Mouse (Mus musculus) A20 (cell line): ENCODE results near the gene Ocln.
"Not testable (repeated sequence)": the region's sequence is repeated elsewhere in the genome, so short reads cannot be mapped to it uniquely, and the experiment has no call there.

ENCODE experiments used
- DNase-seq: peaks from one replicate; pipeline ENCODE4 v3.0.0-alpha.2; 2011; ENCODE audit warnings: low read depth, low spot score

The Ocln gene

DNA sequence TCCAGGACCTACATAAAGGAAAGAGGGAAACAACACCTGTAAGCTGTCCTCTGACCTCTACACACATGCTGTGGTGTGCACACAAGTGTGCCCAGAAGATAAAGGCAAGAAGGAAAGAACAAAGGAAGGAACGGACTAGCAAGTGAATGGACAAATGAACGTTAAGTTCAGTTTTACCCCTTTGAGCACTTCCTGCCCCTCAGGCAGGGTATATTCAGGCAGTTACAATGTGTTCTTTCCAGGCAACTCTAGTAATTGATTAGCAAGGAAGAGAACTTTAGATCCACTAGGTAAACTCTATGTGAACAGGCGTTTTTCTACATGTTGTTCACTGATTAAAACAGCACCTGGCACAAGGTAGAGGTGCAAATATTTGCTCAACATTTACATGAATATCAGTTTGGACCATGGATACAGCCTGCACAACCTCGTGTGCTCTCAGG, 8.3 kb downstream of the Ocln start:
- DNase-seq = no peak

DNA sequence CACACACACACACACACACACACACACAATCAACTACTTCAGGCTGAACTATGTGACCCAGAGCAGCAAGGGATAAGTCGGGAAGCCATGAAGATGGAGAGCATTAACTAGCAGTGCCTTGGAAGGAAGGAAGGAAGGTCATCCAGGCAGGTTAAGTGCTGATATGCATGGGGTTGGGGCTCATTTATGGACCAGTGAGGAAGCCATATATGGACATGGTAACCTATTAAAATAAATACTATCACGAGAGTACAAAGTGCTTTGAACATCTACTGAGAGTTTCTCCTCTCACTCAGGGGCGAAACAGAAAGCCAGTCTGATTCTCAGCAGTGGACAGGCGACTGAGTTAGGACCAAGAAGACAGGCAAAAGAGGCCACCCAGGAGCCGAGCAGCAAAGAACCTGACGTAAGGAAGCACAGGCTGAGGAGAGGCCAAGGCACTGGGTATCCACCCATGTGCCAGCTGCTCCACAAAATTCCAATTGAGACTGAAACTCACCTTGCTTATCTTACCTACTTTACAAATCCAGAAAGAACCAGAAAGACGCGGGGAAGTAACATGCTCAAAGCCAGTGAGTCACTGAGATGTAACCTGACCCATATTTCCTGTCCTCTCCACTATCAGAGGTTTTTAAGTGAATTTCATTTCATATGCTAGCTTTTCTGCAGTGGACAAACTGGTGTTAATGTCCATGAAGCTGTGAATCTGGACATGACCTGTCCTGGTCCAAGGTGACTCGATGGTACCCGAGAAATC, 9.3 kb downstream of the Ocln start:
- no peak for DNase-seq

DNA sequence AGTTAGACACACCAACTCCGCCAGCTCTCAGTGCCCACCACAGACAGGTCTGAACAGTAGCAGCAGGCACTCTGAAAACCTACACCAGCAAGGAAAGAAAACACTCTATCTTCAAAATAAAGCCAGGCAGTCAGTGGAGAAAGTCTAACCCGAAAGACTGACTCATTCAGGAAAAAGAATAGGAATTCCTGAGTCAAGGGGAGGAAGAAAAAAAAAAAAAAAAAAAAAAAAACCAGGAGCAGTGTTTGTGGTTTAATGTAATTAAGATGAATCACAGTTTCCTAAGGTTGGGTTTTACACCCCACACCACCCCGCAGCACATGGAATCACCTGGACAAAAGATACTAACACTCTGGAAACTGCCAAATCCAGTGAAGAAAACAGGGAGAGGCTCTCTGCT, 16.4 kb downstream of the Ocln start:
- no peak for DNase-seq

DNA sequence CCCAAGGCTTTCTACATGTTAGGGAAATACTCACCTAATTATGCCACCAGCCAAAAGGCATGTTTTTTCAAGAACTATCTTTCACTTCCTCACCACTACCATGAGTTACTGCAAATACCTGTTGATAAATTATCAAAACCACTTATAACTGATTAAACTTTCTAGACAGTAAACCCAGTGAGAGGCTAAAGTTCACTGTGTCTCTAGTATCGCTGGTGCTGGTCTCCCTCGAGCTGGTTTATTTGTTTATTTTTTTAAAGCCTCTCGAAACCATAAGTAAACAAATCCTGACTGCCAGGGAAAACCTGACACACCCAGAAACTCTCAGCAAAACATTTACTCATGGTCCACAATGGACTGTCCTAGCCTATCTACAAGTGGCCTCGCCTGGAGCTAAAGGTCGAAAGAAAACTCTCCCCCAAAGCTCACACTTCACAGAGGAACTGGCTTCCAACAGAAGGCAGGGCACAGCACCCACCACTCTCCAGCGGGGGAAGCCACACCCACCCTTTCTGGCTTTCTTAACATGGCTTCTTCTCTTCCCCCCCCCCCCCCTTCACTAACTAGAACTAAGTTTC, 19.6 kb downstream of the Ocln start:
- DNase-seq = peak; percentile 28

DNA sequence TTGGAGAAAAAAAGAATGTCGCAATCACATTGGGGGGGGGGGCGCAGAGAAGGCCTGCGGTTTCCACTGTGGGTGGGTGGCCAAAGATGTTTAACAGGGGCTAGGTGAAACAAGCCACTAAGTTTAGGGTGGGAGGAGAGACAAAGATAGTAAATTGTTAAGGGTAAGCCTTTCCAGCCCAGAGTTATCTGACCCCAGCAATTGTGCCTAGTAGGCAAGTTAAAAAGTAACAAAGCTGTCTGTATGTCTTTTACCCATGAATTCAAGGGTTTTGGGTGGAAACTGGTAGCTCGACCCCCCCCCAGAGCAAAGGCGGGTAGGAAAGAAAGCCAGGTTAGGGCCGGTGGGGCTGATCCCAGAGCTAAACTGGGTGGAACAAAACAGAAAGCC, 25.9 kb downstream of the Ocln start:
- DNase-seq = no peak

DNA sequence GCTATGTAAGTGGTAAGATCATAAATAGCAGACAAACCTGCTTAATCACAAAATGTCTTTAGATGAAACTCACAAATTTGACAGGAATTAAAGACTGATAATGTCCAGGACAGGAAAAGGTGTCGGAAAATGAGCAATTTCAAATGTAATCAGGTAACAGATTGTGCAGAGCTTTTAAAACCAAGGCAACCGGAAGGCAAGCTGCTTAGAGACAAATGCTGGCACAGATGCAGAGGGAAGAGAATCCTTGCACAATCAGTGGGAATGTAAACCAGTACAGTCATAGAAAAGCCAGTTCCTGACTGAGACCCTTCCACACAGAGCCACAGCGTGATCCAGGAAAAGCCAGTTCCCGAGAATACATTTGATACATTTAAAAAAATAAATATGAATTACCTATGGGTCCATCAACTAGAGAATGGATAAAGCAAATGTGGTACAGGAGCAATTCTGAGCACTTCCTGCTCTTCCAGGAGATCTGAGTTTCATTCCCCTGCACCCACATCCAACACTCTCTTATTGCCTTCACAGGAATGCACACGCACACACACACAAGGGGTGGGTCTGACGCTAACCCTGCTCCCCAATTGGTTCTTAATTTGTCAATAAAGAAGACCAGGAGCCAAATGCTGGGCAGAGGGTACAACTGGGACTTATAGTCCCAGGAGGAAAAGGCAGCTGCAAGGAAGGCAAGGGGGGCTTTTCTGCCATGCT, 26.4 kb downstream of the Ocln start:
- no peak for DNase-seq

DNA sequence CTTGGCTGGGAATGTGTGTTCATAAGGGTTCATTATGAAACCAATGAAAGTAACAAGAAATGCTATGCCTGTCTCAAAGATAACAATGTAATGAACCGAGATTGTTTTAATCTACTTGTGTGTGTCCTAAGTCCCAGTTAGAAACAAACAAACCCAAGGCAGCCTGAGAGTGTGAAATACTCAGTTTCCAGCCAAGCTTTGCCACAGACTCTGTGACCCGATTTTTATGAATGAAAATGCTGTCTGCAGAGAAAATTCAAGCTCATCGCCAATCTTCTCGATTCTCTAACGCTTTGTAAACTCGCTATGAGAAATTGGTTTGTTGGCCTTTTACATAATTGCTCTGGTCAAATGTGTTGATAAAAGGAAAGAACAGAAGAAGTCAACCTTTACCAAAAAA, 27.6 kb downstream of the Ocln start:
- DNase-seq = no peak

DNA sequence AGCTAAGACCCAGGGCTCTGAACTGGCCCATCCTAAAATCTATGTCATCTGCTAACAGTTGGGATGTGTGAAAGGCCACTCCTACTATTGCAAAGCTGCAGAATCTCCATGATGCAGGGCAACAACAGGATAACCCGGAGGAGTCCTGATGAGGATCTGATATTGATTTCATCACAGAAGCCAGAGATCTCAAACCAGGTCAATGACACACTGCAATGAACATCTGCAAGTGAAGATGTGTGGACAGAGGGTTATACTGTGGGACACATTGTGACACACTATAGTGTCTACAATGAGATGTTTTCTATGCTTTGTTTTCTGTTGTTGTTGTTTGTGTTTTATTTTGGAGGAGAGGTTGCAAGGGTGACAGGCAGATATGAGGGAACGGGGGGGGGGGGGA, 28.8 kb downstream of the Ocln start:
- DNase-seq = no peak

DNA sequence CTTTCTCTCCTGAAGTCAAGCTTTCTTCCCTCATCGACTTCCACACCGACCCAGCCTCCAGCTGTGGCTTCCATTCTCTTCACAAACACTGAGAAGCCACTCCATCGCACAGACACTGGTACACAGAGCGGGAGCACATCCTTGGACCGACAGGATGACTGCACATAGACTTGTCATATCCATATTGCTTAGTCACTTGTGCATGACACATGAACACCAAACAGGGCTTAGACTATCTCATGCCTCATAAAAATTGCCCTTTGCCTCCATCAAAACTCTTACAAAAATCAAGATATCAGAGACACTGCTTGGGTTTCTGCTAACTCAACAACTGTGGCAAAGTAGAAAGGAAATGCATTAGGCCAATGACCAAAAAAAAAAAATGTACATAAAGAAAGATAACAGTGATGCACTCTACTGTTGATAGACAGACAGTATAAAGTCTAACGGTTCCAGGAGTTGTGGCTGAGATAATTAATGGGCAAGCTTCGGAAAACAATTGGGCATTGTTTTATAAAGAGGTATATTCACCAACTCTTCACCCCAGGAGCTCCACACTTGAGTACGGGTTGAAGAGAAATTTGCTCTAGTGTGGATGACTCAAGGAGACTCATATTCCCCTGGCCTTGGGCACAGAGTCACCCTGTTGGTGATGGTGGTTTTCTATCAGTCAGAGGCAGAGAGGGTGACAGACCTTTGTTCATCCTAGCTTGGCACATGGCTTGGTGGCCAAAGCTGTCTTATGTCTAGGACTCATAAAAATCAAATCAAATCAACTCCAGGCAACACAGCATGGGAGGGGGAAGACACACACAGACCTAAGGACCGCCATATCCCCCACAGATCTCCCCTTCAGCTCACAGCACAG, 30.6 kb downstream of the Ocln start:
- DNase-seq = no peak

DNA sequence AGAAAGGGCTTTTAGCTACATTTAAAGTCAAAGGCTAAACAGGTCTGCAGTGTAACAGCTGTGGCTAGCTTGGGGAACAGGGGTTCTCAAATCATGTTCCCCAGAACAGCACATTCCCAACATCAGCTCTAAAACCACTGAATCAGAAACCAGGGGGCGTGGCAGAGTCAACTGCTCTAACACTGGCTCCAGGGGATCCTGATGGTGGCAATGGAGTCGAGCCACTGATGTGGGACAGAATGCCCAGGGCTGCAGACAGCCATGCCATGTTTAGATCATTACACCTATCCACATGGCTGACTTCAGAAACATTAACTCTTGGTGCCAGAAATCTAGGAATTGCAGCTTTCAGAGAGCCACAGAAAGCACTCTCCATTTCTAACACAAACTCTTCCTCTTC, 33.4 kb downstream of the Ocln start:
- DNase-seq = no peak

DNA sequence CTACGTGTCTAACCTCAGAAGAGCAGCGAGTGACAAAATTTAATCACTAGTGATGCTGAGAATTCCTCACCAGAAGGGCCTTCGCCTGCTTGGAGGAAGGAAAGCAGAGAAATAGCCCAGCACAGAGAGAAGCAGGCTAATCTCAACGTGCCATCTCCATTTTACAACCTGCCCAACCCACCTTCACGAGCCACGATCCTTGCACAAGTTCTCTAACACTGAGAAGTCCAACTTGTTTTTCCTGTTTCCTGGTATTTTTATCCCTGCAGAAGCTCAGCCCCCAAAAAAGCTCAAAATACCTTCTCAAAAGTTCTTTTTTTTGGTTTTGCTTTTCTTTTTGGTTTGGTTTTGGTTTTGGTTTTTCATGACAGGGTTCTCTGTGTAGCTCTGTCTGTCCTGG, 34.3 kb downstream of the Ocln start:
- no peak for DNase-seq

DNA sequence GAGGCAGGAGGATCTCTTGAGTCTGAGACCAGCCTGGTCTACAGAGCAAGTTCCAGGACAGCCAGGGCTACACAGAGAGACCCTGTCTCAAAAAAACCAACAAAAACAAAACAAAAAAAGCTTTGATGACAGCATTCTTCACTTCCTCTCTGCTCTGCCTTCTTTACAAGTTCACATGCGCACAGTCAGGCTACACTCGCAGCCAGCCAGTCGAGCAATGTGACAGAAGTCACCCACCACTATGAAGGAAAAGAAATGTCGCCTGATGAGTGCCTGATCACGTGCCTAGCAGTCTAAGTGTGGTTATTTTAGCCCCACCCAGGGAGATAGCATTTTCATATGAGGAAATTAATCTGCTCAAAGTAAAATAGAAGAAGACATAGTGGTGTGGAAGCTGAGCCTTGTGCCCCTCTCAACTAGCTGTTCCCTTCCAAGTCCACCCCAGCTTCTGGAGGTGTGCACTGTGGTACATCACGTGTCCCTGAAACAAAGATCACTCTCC, 34.8 kb downstream of the Ocln start:
- DNase-seq = no peak

DNA sequence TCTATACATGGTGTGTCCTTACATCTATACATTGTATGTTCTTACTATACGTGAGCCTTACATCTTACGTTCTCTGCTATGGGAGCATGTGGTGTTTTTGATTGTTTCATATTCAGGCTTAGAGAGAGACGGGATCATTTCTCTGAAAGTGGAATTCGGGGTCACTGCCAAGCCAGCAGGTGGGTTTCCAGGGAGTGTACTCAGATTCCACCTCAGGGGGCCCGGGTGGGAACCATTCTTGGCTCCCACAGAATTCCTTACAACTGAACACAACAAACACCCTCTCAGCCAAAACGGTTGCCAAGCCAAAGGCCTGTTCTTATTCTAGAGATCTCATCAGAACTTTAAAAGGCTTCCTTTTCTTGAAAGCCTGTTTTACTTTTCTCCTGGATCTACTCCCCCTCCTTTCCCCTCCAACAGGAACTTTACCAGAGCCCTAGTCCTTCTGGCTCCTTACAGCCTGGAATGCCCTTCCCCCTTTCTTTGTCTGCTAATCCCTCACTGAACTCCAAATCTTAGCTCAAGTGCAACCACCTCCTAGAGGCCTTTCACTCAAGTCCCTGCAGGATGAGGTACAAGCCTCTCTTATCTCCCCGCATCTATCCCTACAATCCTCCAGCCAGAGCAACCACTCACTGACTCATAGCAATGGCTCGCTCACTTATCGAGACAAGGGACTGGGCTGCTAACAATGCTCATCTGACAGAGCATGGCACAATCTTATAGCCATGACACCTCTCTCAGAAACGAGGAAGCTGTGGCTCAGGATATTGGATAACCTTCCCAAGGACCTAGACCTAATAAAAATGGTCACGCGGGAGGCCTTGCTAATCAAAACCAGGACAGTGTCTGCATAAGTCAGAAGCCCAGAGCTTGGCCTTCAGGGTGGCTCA, 36.1 kb downstream of the Ocln start:
- no peak for DNase-seq

DNA sequence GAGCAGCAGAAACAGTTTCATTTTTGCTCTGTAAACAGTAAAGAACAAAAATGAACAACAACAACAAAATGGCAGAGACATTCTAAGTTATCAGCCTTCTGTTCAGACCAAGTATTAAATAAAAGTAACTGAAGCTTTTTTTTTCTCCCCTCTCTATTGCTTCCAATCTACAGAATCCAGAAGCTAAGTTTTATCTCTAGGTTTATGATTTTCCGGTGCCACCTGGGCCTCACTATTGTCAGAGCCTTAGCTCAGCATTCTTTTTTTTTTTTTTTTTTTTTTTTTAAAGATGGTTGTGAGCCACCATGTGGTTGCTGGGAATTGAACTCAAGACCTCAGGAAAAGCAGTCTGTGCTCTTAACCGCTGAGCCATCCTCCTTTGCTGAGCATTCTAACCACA, 39.7 kb downstream of the Ocln start:
- no peak for DNase-seq

DNA sequence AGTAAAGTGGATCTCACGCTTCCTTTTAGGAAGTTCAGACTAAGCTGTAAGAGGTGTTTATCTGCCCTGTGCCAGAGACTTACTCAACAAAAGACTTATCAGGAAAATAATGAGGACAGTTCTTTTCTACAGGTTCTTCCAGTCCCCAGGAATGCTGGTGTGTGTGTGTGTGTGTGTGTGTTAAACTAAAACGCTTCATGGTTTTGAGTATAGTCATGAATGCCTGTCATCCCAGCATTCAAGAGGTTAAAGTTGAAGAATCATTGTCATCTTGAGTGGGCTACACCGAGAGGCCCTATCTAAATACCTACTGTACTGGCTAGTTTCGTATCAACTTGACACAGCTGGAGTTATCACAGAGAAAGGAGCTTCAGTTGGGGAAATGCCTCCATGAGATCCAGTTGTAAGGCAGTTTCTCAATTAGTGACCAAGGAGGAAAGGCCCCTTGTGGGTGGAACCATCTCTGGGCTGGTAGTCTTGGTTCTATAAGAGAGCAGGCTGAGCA, 40.6 kb downstream of the Ocln start:
- DNase-seq = no peak

DNA sequence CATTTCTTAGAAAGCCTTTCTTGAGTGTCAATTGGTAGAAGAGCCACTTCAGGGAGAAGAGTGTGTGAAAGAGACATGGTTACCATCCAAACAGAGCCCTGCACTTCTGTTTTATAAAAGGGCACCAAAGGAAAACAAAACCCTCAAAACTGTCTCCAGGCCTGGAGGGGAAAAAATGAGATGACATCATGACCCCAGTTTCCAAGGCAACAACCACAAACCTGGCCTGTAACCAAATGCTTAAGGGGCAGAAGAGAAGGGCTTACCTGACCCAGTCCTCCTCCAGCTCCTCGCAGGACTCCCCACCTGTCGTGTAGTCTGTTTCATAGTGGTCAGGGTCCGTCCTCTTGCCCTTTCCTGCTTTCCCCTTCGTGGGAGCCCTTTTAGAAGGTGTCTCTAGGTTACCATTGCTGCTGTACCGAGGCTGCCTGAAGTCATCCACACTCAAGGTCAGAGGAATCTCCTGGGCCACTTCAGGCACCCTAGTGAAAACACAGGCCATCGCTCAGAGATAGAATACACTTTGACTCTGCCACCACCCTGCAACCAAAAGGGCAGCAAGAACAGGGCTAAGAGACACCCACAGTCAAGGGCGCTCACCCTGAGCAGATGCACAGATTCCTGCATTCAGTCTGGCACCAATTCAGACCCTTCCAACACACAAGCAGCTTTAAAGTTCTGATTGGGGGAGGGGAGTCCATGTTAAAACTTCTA, 41.2 kb downstream of the Ocln start:
- no peak for DNase-seq

DNA sequence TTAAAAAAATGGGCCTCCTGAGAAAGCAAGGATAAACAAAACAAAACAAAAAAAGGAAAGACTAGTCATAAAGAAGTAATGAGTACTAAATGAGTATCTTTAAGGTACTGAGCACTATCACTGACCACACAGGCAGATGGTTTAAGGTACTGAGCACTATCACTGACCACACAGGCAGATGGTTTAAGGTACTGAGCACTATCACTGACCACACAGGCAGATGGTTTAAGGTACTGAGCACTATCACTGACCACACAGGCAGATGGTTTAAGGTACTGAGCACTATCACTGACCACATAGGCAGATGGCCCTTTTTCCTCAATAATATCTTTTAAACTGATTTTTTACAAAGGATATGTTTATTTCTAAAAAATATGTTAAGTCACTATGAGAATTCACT, 52.9 kb downstream of the Ocln start:
- DNase-seq = not testable (repeated sequence)

DNA sequence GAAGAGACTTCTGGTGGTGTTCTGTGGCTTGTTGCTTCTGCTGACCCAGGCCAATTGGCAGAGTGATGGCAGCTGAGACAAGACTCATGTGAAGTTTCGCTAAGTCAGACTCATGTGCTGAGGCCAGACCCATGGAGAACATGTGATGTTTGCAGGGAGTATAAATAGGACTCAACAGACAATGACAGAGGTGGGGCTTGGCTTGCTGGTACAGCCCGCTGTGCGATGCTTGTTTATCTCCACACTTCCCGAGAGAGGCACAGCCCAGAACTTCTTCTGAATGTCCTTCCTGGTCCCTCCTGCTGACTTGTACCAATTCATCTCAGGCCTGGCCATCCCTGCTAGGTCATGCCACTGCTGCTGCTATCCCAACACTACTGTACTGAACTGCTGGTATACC, 57.2 kb downstream of the Ocln start:
- no peak for DNase-seq

DNA sequence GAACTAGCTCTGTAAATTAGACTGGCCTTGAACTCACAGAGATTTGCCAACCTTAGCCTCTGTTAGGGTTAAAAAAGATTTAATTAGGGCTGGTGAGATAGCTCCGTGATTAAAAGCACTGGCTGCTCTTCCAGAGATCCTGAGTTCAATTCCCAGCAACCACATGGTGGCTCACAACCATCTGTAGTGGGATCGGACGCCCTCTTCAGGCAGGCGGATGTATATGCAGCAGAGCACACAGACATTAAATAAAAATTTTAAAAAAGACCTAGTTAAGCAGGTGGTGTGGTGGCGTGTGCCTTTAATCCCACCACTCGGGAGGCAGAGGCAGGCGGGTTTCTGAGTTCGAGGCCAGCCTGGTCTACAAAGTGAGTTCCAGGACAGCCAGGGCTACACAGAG, 58.1 kb downstream of the Ocln start:
- peak; percentile 12 for DNase-seq

DNA sequence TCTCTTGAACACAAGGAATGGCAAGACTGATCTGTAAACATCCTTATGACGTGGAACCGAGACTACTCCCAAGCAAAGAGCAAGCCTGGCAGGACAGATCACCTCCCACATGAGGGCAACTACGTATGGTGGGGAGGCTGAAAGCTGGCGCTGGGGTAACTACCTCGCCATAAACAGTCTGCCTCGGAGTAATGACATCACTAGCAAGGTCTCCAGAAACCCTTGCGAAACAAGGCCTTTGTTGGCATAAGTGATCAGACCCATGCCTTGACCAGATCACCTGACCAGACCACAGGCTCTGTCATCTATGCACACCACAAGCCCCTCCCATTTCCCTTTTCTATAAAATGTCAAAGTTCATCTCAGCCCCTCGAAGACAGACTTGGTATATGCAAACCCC, 59.2 kb downstream of the Ocln start:
- DNase-seq = no peak
